Mouse (Mus musculus) midbrain, embryonic 14.5 days (tissue): ENCODE measurements around the gene Tmod2. TPM values are rescaled to one million over a fixed set of nuclear protein-coding genes. Genes with fewer than 3 reads are reported as not detected.

Experiments
- ATAC-seq: fragments of 200-750 bp; cut with Nextera tagmentation; 2 replicates; pipeline ENCODE4 v1.8.0; 2017; ENCODE audit warnings: moderate number of reproducible peaks, moderate library complexity; ENCODE audit not compliant: low FRiP score, low TSS enrichment
- DNase-seq: peaks from one replicate; pipeline ENCODE4 v3.0.0-alpha.2; 2015
- H3K27ac ChIP-seq: fragments of 300-500 bp; sonication (generic); replicated peaks from 2 replicates; pipeline ENCODE4 v1.5.1; 2014; ENCODE audit warnings: mild to moderate bottlenecking, low read depth, low read length, moderate library complexity
- H3K27me3 ChIP-seq: fragments of 300-500 bp; sonication (generic); 2 replicates; pipeline ENCODE4 v1.6.1; 2014; ENCODE audit warnings: low read length, control low read depth, mixed read lengths; ENCODE audit not compliant: control insufficient read depth, insufficient read depth
- H3K36me3 ChIP-seq: fragments of 300-500 bp; sonication (generic); 2 replicates; pipeline ENCODE4 v1.6.1; 2014; ENCODE audit warnings: low read length, control low read depth; ENCODE audit not compliant: control insufficient read depth, insufficient read depth
- H3K4me1 ChIP-seq: fragments of 300-500 bp; sonication (generic); 2 replicates; pipeline ENCODE4 v1.6.1; 2014; ENCODE audit warnings: mild to moderate bottlenecking, antibody characterized with exemption, low read length, control low read depth; ENCODE audit not compliant: control insufficient read depth, insufficient read depth
- H3K4me2 ChIP-seq: fragments of 300-500 bp; sonication (generic); 2 replicates; pipeline ENCODE4 v1.6.1; 2014; ENCODE audit warnings: mild to moderate bottlenecking, low read length, moderate library complexity
- H3K4me3 ChIP-seq: fragments of 300-500 bp; sonication (generic); replicated peaks from 2 replicates; pipeline ENCODE4 v1.5.1; 2014; ENCODE audit warnings: low read depth, low read length
- H3K9ac ChIP-seq: fragments of 300-500 bp; sonication (generic); replicated peaks from 2 replicates; pipeline ENCODE4 v1.6.1; 2014; ENCODE audit warnings: mild to moderate bottlenecking, low read length, moderate library complexity
- H3K9me3 ChIP-seq: fragments of 300-500 bp; sonication (generic); 2 replicates; pipeline ENCODE4 v1.6.1; 2016; ENCODE audit warnings: low read length, control low read depth, mixed read lengths; ENCODE audit not compliant: control insufficient read depth
- WGBS: fragments of 180-500 bp; shearing (Covaris S2); extraction: QIAGEN DNeasy Blood & Tissue Kit; methylation state at CpG from one replicate; pipeline ENCODE4 v1.1.7; 2014; 5-methylcytosine and 5-hydroxymethylcytosine counted together
- polyA plus RNA-seq: library from polyadenylated mRNA; unstranded; fragments of >200 nt; fragmentation: Nextera tagmentation; extraction: Ambion mirVana; gene quantifications from 2 replicates; pipeline ENCODE4 v1.2.1, GENCODE M21; 2014

Tmod2 gene
- polyA plus RNA-seq, 1 experiment from 2014 or later: 248 TPM

GRCm38 (mm10) chr9:75563622-75564021 lies 47.5 kb downstream of the Tmod2 start:
- WGBS: 82% methylated on average over 6 of the region's 6 CpGs
- H3K4me1 ChIP-seq: no peaks in the 10 kb centered on the region
- no peak for ATAC-seq
- H3K27me3 ChIP-seq: no peaks in the 10 kb centered on the region
- no peak overlapping the region for H3K9ac ChIP-seq
- no peak overlapping the region for H3K4me3 ChIP-seq
- no peaks in the 10 kb centered on the region; the same call in 1 of the 2 replicates for H3K36me3 ChIP-seq
- DNase-seq: no peak
- H3K9me3 ChIP-seq: no peaks in the 10 kb centered on the region
- no peak overlapping the region for H3K4me2 ChIP-seq
- no peak overlapping the region for H3K27ac ChIP-seq

- Histone ChIP-seq H3K4me2 (no peak overlapping the region), H3K4me3 (no peak overlapping the region), H3K27me3 (no peaks in the 10 kb centered on the region), H3K4me1 (0 out of 2 replicates have a peak, but pooled peaks cover 3% of the 10 kb centered on the region), H3K9me3 (no peaks in the 10 kb centered on the region), H3K27ac (no peak overlapping the region), H3K9ac (no peak overlapping the region), H3K36me3 (no peaks in the 10 kb centered on the region)
- DNase-seq: no peak
- ATAC-seq: no peak
- WGBS: 41% methylated on average over 2 of the region's 2 CpGs
These were observed 47.9 kb downstream of the Tmod2 start for GRCm38 (mm10) chr9:75563176-75563575.

GRCm38 (mm10) chr9:75561040-75561669 lies 50.0 kb downstream of the Tmod2 start:
- H3K9ac ChIP-seq: no peak overlapping the region
- no peak overlapping the region for H3K4me3 ChIP-seq
- H3K9me3 ChIP-seq: no peaks in the 10 kb centered on the region
- H3K27me3 ChIP-seq: no peaks in the 10 kb centered on the region
- H3K27ac ChIP-seq: no peak overlapping the region
- 0 out of 2 replicates have a peak, but pooled peaks cover 12% of the 10 kb centered on the region for H3K4me1 ChIP-seq
- ATAC-seq (no peak), DNase-seq (no peak)
- no peaks in the 10 kb centered on the region for H3K36me3 ChIP-seq
- no peak overlapping the region for H3K4me2 ChIP-seq
- WGBS: 88% methylated on average over 13 of the region's 13 CpGs

- Histone ChIP-seq H3K27ac (no peak overlapping the region), H3K4me2 (no peak overlapping the region), H3K4me3 (no peak overlapping the region), H3K9me3 (no peaks in the 10 kb centered on the region), H3K27me3 (no peaks in the 10 kb centered on the region), H3K9ac (no peak overlapping the region), H3K4me1 (0 out of 2 replicates have a peak, but pooled peaks cover 12% of the 10 kb centered on the region), H3K36me3 (no peaks in the 10 kb centered on the region)
- DNase-seq (no peak), ATAC-seq (no peak)
These were observed 50.8 kb downstream of the Tmod2 start for GRCm38 (mm10) chr9:75560353-75560752.

- H3K4me3 ChIP-seq: peak within 1 kb of the TSS; percentile 93
- ATAC-seq (peak; percentile 97), DNase-seq (peak; percentile 97)
- peak within 1 kb of the TSS; percentile 66 for H3K27ac ChIP-seq
- H3K4me2 ChIP-seq: peak within 1 kb of the TSS; percentile 68
- H3K9me3 ChIP-seq: no peaks in the 10 kb centered on the region
- no peaks in the 10 kb centered on the region for H3K27me3 ChIP-seq
- 0 out of 2 replicates have a peak, but pooled peaks cover 12% of the 10 kb centered on the region for H3K4me1 ChIP-seq
- H3K9ac ChIP-seq: peak within 1 kb of the TSS; percentile 76
- H3K36me3 ChIP-seq: no peaks in the 10 kb centered on the region
- 2% methylated on average over 21 of the region's 21 CpGs for whole genome bisulfite sequencing
These were observed 51.6 kb downstream of the Tmod2 start, which contains the start of gene Tmod3 for GRCm38 (mm10) chr9:75559512-75560012. Tmod3 (minus strand) TSS chr9:75559657.

GRCm38 (mm10) chr9:75558812-75559511 lies 52.2 kb downstream of the Tmod2 start:
- Histone ChIP-seq H3K9ac (peak overlapping the region; percentile 76), H3K4me1 (0 out of 2 replicates have a peak, but pooled peaks cover 12% of the 10 kb centered on the region), H3K27ac (peak overlapping the region; percentile 66), H3K36me3 (no peaks in the 10 kb centered on the region), H3K4me2 (peak overlapping the region; percentile 68), H3K4me3 (peak overlapping the region; percentile 93), H3K27me3 (no peaks in the 10 kb centered on the region), H3K9me3 (no peaks in the 10 kb centered on the region)
- WGBS: under 1% methylated on average over 47 of the region's 47 CpGs
- DNase-seq (peak; percentile 28), ATAC-seq (peak; percentile 84)

- no peak overlapping the region for H3K27ac ChIP-seq
- peak overlapping the region; percentile 68 for H3K4me2 ChIP-seq
- WGBS: 27% methylated on average over 3 of the region's 3 CpGs
- no peak for ATAC-seq
- H3K4me3 ChIP-seq: peak overlapping the region; percentile 93
- H3K4me1 ChIP-seq: 0 out of 2 replicates have a peak, but pooled peaks cover 12% of the 10 kb centered on the region
- H3K36me3 ChIP-seq: no peaks in the 10 kb centered on the region
- no peaks in the 10 kb centered on the region for H3K9me3 ChIP-seq
- no peak for DNase-seq
- no peaks in the 10 kb centered on the region for H3K27me3 ChIP-seq
- peak overlapping the region; percentile 76; the same call in 1 of the 2 replicates for H3K9ac ChIP-seq
These were observed 52.8 kb downstream of the Tmod2 start for GRCm38 (mm10) chr9:75558360-75558759.

GRCm38 (mm10) chr9:75553719-75554118 lies 57.4 kb downstream of the Tmod2 start:
- Histone ChIP-seq H3K27ac (no peak overlapping the region), H3K4me3 (no peak overlapping the region), H3K4me1 (0 out of 2 replicates have a peak, but pooled peaks cover 12% of the 10 kb centered on the region), H3K27me3 (no peaks in the 10 kb centered on the region), H3K9me3 (no peaks in the 10 kb centered on the region), H3K9ac (no peak overlapping the region), H3K36me3 (no peaks in the 10 kb centered on the region), H3K4me2 (no peak overlapping the region)
- ATAC-seq: no peak
- DNase-seq: no peak
- WGBS: 80% methylated on average over 4 of the region's 4 CpGs
